Mouse (Mus musculus) embryonic fibroblast, embryonic 13.5 days (primary cell): ENCODE measurements around the gene Gpr183.

ENCODE experiments used
- CTCF ChIP-seq: IDR thresholded peaks from 2 replicates; pipeline ENCODE4 v1.5.1; 2011; ENCODE audit warnings: mild to moderate bottlenecking, control low read depth, low read length, moderate library complexity, borderline replicate concordance; ENCODE audit not compliant: insufficient read depth
- POLR2A ChIP-seq: IDR thresholded peaks from 2 replicates; pipeline ENCODE4 v1.6.1; 2011; ENCODE audit warnings: low read depth, mild to moderate bottlenecking, control low read depth, low read length, moderate library complexity

DNA sequence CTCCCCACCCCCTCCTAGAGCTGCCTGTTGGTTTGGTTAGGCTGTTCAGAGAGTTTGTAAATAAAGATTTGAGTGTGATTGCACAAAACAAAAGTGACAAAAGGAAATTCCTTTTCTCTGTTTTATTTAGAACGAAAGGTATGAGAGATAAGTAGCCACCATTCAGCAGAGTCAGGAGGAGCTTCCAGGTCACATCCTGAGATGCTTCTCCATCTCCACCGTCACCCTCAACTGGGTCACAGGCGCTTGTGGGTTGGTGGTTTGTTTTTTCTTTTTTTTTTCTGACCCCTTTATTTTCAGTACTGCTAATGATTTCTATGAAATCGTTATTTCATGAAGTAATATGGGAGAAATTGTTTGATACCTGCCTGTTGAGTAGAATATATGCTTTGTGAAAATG is 28.6 kb downstream of the Gpr183 start:
- TF ChIP-seq POLR2A (no peak), CTCF (no peak)
